Mouse (Mus musculus): ENCODE data around the gene Trpm1. TPM values are rescaled to one million over a fixed set of nuclear protein-coding genes. Genes with fewer than 3 reads are reported as not detected.
A peak's percentile ranks its signal among the peaks of the same experiment; 100 is the strongest.

Gene Trpm1
- polyA plus RNA-seq, 1 experiment, result 1.7 TPM

- H3K4me3 ChIP-seq (ENCODE audit: control insufficient read depth, insufficient read depth, low read length), result peak within 1 kb of the TSS; percentile 97
- WGBS, result under 1% methylated on average over 77 of the region's 77 CpGs
- no peaks in the 10 kb centered on the region for H3K27me3 ChIP-seq (ENCODE audit: control insufficient read depth, insufficient read depth, low read length)
- no peaks in the 10 kb centered on the region for H3K36me3 ChIP-seq (ENCODE audit: control insufficient read depth, insufficient read depth, low read length)
- TF ChIP-seq CTCF (IDR thresholded peaks at IDR 0.05; ENCODE audit: borderline replicate concordance, control insufficient read depth, extremely low read depth, insufficient read depth, low read length, poor library complexity) (peak; percentile 36; the same call in 1 of the 2 replicates), POLR2A (IDR thresholded peaks at IDR 0.05; ENCODE audit: control insufficient read depth, extremely low read depth, insufficient read depth, low read length, poor library complexity) (peak; percentile 56)
- H3K4me1 ChIP-seq (replicated peaks; ENCODE audit: control insufficient read depth, insufficient read depth, low read length), result peaks cover 5% of the 10 kb centered on the region
- DNase-seq, result peak; percentile 96
- no peak within 1 kb of the TSS for H3K27ac ChIP-seq (ENCODE audit: control insufficient read depth, insufficient read depth, low read length)
Observed at GRCm38 (mm10) chr7:64287414-64288091, 133.9 kb downstream of the Trpm1 start, which contains the start of gene Mtmr10. Gene Mtmr10, plus strand, starts transcription at chr7:64287653.

GRCm38 (mm10) chr7:64289416-64289815 lies 135.8 kb downstream of the Trpm1 start:
- DNase-seq, result no peak

GRCm38 (mm10) chr7:64290431-64290830 lies 136.8 kb downstream of the Trpm1 start:
- no peak overlapping the region for H3K27ac ChIP-seq (ENCODE audit: control insufficient read depth, insufficient read depth, low read length)
- H3K27me3 ChIP-seq (ENCODE audit: control insufficient read depth, insufficient read depth, low read length), result no peaks in the 10 kb centered on the region
- H3K4me3 ChIP-seq (ENCODE audit: control insufficient read depth, insufficient read depth, low read length), result no peak overlapping the region
- no peaks in the 10 kb centered on the region for H3K36me3 ChIP-seq (ENCODE audit: control insufficient read depth, insufficient read depth, low read length)
- 96% methylated on average over 6 of the region's 6 CpGs for WGBS
- no peak for DNase-seq
- TF ChIP-seq CTCF (IDR thresholded peaks at IDR 0.05; ENCODE audit: borderline replicate concordance, control insufficient read depth, extremely low read depth, insufficient read depth, low read length, poor library complexity) (no peak), POLR2A (IDR thresholded peaks at IDR 0.05; ENCODE audit: control insufficient read depth, extremely low read depth, insufficient read depth, low read length, poor library complexity) (no peak)
- H3K4me1 ChIP-seq (replicated peaks; ENCODE audit: control insufficient read depth, insufficient read depth, low read length), result peaks cover 5% of the 10 kb centered on the region

More at GRCm38 (mm10) chr7:64289416-64289815, 135.8 kb downstream of the Trpm1 start:
- TF ChIP-seq POLR2A (IDR thresholded peaks at IDR 0.05; ENCODE audit: control insufficient read depth, extremely low read depth, insufficient read depth, low read length, poor library complexity) (no peak), CTCF (IDR thresholded peaks at IDR 0.05; ENCODE audit: borderline replicate concordance, control insufficient read depth, extremely low read depth, insufficient read depth, low read length, poor library complexity) (no peak)
- peaks cover 5% of the 10 kb centered on the region for H3K4me1 ChIP-seq (replicated peaks; ENCODE audit: control insufficient read depth, insufficient read depth, low read length)
- no peaks in the 10 kb centered on the region for H3K36me3 ChIP-seq (ENCODE audit: control insufficient read depth, insufficient read depth, low read length)
- 98% methylated on average over 7 of the region's 7 CpGs for WGBS
- H3K4me3 ChIP-seq (ENCODE audit: control insufficient read depth, insufficient read depth, low read length), result no peak overlapping the region
- no peaks in the 10 kb centered on the region for H3K27me3 ChIP-seq (ENCODE audit: control insufficient read depth, insufficient read depth, low read length)
- no peak overlapping the region for H3K27ac ChIP-seq (ENCODE audit: control insufficient read depth, insufficient read depth, low read length)

- WGBS, result 98% methylated on average over 10 of the region's 10 CpGs
- Histone ChIP-seq H3K4me3 (ENCODE audit: control insufficient read depth, insufficient read depth, low read length) (no peak overlapping the region), H3K36me3 (ENCODE audit: control insufficient read depth, insufficient read depth, low read length) (no peaks in the 10 kb centered on the region), H3K4me1 (replicated peaks; ENCODE audit: control insufficient read depth, insufficient read depth, low read length) (peaks cover 5% of the 10 kb centered on the region), H3K27ac (ENCODE audit: control insufficient read depth, insufficient read depth, low read length) (no peak overlapping the region), H3K27me3 (ENCODE audit: control insufficient read depth, insufficient read depth, low read length) (no peaks in the 10 kb centered on the region)
- TF ChIP-seq POLR2A (IDR thresholded peaks at IDR 0.05; ENCODE audit: control insufficient read depth, extremely low read depth, insufficient read depth, low read length, poor library complexity) (no peak), CTCF (IDR thresholded peaks at IDR 0.05; ENCODE audit: borderline replicate concordance, control insufficient read depth, extremely low read depth, insufficient read depth, low read length, poor library complexity) (no peak)
- no peak for DNase-seq
Observed at GRCm38 (mm10) chr7:64291722-64292121, 138.1 kb downstream of the Trpm1 start.

- Histone ChIP-seq H3K36me3 (ENCODE audit: control insufficient read depth, insufficient read depth, low read length) (no peaks in the 10 kb centered on the region; the same call in 1 of the 2 replicates), H3K27ac (ENCODE audit: control insufficient read depth, insufficient read depth, low read length) (no peak overlapping the region)
- WGBS, result 96% methylated on average over 5 of the region's 5 CpGs
Observed at GRCm38 (mm10) chr7:64296286-64297010, 142.8 kb downstream of the Trpm1 start.

GRCm38 (mm10) chr7:64310241-64310640 lies 156.6 kb downstream of the Trpm1 start:
- H3K27me3 ChIP-seq (ENCODE audit: control insufficient read depth, insufficient read depth, low read length), result no peaks in the 10 kb centered on the region
- TF ChIP-seq POLR2A (IDR thresholded peaks at IDR 0.05; ENCODE audit: control insufficient read depth, extremely low read depth, insufficient read depth, low read length, poor library complexity) (no peak), CTCF (IDR thresholded peaks at IDR 0.05; ENCODE audit: borderline replicate concordance, control insufficient read depth, extremely low read depth, insufficient read depth, low read length, poor library complexity) (no peak)
- no peaks in the 10 kb centered on the region for H3K4me1 ChIP-seq (replicated peaks; ENCODE audit: control insufficient read depth, insufficient read depth, low read length)
- 0 out of 2 replicates have a peak, but pooled peaks cover 3% of the 10 kb centered on the region for H3K36me3 ChIP-seq (ENCODE audit: control insufficient read depth, insufficient read depth, low read length)
- no peak overlapping the region for H3K27ac ChIP-seq (ENCODE audit: control insufficient read depth, insufficient read depth, low read length)
- no peak for DNase-seq
- no peak overlapping the region for H3K4me3 ChIP-seq (ENCODE audit: control insufficient read depth, insufficient read depth, low read length)
- 94% methylated on average over 7 of the region's 7 CpGs for WGBS

More at GRCm38 (mm10) chr7:64296286-64297010, 142.8 kb downstream of the Trpm1 start:
- H3K4me1 ChIP-seq (replicated peaks; ENCODE audit: control insufficient read depth, insufficient read depth, low read length), result no peaks in the 10 kb centered on the region; the same call in 1 of the 2 replicates
- H3K4me3 ChIP-seq (ENCODE audit: control insufficient read depth, insufficient read depth, low read length), result no peak overlapping the region
- H3K27me3 ChIP-seq (ENCODE audit: control insufficient read depth, insufficient read depth, low read length), result no peaks in the 10 kb centered on the region
- DNase-seq, result no peak
- TF ChIP-seq POLR2A (IDR thresholded peaks at IDR 0.05; ENCODE audit: control insufficient read depth, extremely low read depth, insufficient read depth, low read length, poor library complexity), result no peak
- no peak for TF ChIP-seq CTCF (IDR thresholded peaks at IDR 0.05; ENCODE audit: borderline replicate concordance, control insufficient read depth, extremely low read depth, insufficient read depth, low read length, poor library complexity)

Measured in thymus, adult 2 months (tissue).